Mouse (Mus musculus): ENCODE results near the gene 2410141K09Rik. TPM values are rescaled to one million over a fixed set of nuclear protein-coding genes. Genes with fewer than 3 reads are reported as not detected.
"Not testable (repeated sequence)": the region's sequence is repeated elsewhere in the genome, so short reads cannot be mapped to it uniquely, and the experiment has no call there.

2410141K09Rik gene
- not detected in 2 replicates for polyA plus RNA-seq (2015; fragmentation: Nextera tagmentation; extraction: Ambion mirVana)

DNA sequence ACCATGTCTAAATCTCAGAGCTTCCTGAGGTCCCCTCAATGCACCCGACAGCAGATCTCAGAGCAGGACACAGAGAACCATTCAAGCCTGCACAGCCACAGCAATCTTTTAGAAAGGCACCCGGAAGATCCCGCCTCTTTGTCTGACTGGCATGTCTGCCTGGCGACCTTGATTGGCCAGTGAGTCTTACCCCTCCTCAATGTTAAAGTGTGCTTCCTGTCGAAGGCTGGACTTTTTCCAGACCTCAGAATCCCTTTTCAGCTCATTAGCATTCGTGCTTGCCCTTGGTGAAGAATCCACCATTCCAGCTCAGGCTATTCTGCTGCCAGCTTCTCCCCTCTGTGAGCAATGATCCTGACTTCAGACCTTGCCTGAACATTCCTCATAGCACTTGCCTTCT lies at the start of gene 2410141K09Rik:
Gene 2410141K09Rik, minus strand, starts transcription at position 101 of the 400 bp plus-strand sequence.
- WGBS: no CpG with 5 or more reads among the region's 6 CpGs
- not testable (repeated sequence) for H3K4me3 ChIP-seq (ENCODE audit: low read length); H3K27me3 ChIP-seq (replicated peaks; ENCODE audit: control insufficient read depth, insufficient read depth, low read length); H3K36me3 ChIP-seq (ENCODE audit: control insufficient read depth, insufficient read depth, low read length); H3K27ac ChIP-seq (ENCODE audit: low read length); H3K9ac ChIP-seq (ENCODE audit: low read depth, low read length); H3K4me1 ChIP-seq (ENCODE audit: control insufficient read depth, insufficient read depth, low read length); H3K9me3 ChIP-seq (ENCODE audit: control insufficient read depth, low read length); H3K4me2 ChIP-seq (ENCODE audit: low read depth, low read length); ATAC-seq

- not testable (repeated sequence) for H3K9me3 ChIP-seq (ENCODE audit: control insufficient read depth, low read length); H3K4me2 ChIP-seq (ENCODE audit: low read depth, low read length); H3K27me3 ChIP-seq (replicated peaks; ENCODE audit: control insufficient read depth, insufficient read depth, low read length); H3K4me3 ChIP-seq (ENCODE audit: low read length); H3K4me1 ChIP-seq (ENCODE audit: control insufficient read depth, insufficient read depth, low read length); H3K9ac ChIP-seq (ENCODE audit: low read depth, low read length); H3K27ac ChIP-seq (ENCODE audit: low read length); ATAC-seq; H3K36me3 ChIP-seq (ENCODE audit: control insufficient read depth, insufficient read depth, low read length)
- no CpG with 5 or more reads among the region's 5 CpGs for WGBS
Observed at GRCm38 (mm10) chr13:66426858-66427257, 14.1 kb downstream of the 2410141K09Rik start.

- not testable (repeated sequence) for ATAC-seq; H3K27ac ChIP-seq (ENCODE audit: low read length); H3K27me3 ChIP-seq (replicated peaks; ENCODE audit: control insufficient read depth, insufficient read depth, low read length); H3K9me3 ChIP-seq (ENCODE audit: control insufficient read depth, low read length); H3K4me3 ChIP-seq (ENCODE audit: low read length); H3K36me3 ChIP-seq (ENCODE audit: control insufficient read depth, insufficient read depth, low read length); H3K4me2 ChIP-seq (ENCODE audit: low read depth, low read length); H3K4me1 ChIP-seq (ENCODE audit: control insufficient read depth, insufficient read depth, low read length); H3K9ac ChIP-seq (ENCODE audit: low read depth, low read length)
- WGBS: no CpG with 5 or more reads among the region's 2 CpGs
Observed at GRCm38 (mm10) chr13:66414962-66415361, 26.0 kb downstream of the 2410141K09Rik start.

Other genes starting within 250 kb of the 2410141K09Rik start
- not detected in 2 replicates for gene Gm10772, start 213.5 kb downstream of the 2410141K09Rik start, polyA plus RNA-seq (2015; fragmentation: Nextera tagmentation; extraction: Ambion mirVana)

Measured in intestine, embryonic 16.5 days (tissue).